Mouse (Mus musculus): ENCODE measurements around the gene Psmb10. TPM values are rescaled to one million over a fixed set of nuclear protein-coding genes. Genes with fewer than 3 reads are reported as not detected.
A peak's percentile ranks its signal among the peaks of the same experiment; 100 is the strongest.

Gene Psmb10
- polyA plus RNA-seq, 1 experiment from 2014 or later = 40.0 TPM

- ATAC-seq (ENCODE audit: insufficient number of reproducible peaks, insufficient read depth, low FRiP score, low read depth) = peak; percentile 94
- peak within 1 kb of the TSS; percentile 87 for H3K9ac ChIP-seq (replicated peaks; ENCODE audit: low read depth, low read length)
- no peaks in the 10 kb centered on the region for H3K9me3 ChIP-seq (ENCODE audit: control insufficient read depth, low read depth, low read length)
- under 1% methylated on average over 68 of the region's 68 CpGs for WGBS
- peaks cover 6% of the 10 kb centered on the region; the same call in 1 of the 2 replicates for H3K4me1 ChIP-seq (ENCODE audit: control insufficient read depth, insufficient read depth, low read length)
- H3K27ac ChIP-seq (ENCODE audit: low read length) = peak within 1 kb of the TSS; percentile 87
- no peaks in the 10 kb centered on the region; the same call in 1 of the 2 replicates for H3K36me3 ChIP-seq (ENCODE audit: control insufficient read depth, insufficient read depth, low read length)
- H3K4me3 ChIP-seq (ENCODE audit: low read depth, low read length) = peak within 1 kb of the TSS; percentile 84
- H3K27me3 ChIP-seq (ENCODE audit: control insufficient read depth, insufficient read depth, low read length) = no peaks in the 10 kb centered on the region
- H3K4me2 ChIP-seq (replicated peaks; ENCODE audit: low read depth, low read length) = peak within 1 kb of the TSS; percentile 72
Observed at GRCm38 (mm10) chr8:105900180-105900940, 37.9 kb downstream of the Psmb10 start, which contains the start of gene Pskh1. TSS of gene Pskh1 (plus strand) at chr8:105900441.

DNA sequence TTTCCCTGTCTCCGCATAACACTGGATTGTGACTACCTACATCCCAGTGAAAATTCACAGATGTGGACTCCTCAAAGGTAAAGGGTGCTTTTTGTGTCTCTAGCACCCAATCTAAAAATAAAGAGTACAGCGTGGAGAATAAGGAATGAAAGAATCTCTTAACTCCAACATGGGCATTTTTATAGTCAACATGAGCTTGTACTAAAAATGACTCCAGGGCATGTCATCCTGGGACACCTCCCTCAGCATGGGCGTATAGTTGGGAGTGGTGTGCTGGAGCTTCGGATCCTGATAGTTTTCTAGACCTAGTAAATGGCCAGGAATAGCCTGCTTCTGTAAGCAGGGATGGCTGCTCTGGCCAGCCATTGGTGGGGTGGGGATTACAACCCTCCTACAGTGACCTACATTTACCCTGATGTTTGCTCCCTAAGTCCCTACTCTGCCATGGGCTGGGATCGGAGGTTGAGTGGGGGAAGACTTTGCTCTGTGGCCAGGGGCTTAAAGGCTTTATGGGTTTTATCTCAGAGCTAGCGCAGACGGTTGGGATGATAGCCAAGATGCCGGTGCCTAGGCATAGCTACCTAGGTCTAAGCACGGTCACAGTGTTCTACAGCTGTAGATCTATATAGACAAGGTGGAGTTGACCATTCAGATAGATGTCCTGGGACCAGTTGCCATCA lies 40.3 kb downstream of the Psmb10 start:
- no peak overlapping the region for H3K9ac ChIP-seq (replicated peaks; ENCODE audit: low read depth, low read length)
- H3K27me3 ChIP-seq (ENCODE audit: control insufficient read depth, insufficient read depth, low read length) = no peaks in the 10 kb centered on the region
- H3K27ac ChIP-seq (ENCODE audit: low read length) = no peak overlapping the region
- H3K4me1 ChIP-seq (ENCODE audit: control insufficient read depth, insufficient read depth, low read length) = peaks cover 6% of the 10 kb centered on the region; the same call in 1 of the 2 replicates
- WGBS = 79% methylated on average over 9 of the region's 9 CpGs
- ATAC-seq (ENCODE audit: insufficient number of reproducible peaks, insufficient read depth, low FRiP score, low read depth) = no peak
- H3K36me3 ChIP-seq (ENCODE audit: control insufficient read depth, insufficient read depth, low read length) = peaks cover under 1% of the 10 kb centered on the region; the same call in 1 of the 2 replicates
- H3K4me2 ChIP-seq (replicated peaks; ENCODE audit: low read depth, low read length) = no peak overlapping the region
- no peak overlapping the region for H3K4me3 ChIP-seq (ENCODE audit: low read depth, low read length)
- H3K9me3 ChIP-seq (ENCODE audit: control insufficient read depth, low read depth, low read length) = no peaks in the 10 kb centered on the region

GRCm38 (mm10) chr8:105893339-105893738 lies 44.9 kb downstream of the Psmb10 start, which contains the start of gene Nrn1l:
TSS of gene Nrn1l (plus strand) at chr8:105893567.
- Histone ChIP-seq H3K36me3 (ENCODE audit: control insufficient read depth, insufficient read depth, low read length) (peaks cover 43% of the 10 kb centered on the region), H3K4me2 (replicated peaks; ENCODE audit: low read depth, low read length) (no peak within 1 kb of the TSS), H3K9me3 (ENCODE audit: control insufficient read depth, low read depth, low read length) (no peaks in the 10 kb centered on the region), H3K4me3 (ENCODE audit: low read depth, low read length) (no peak within 1 kb of the TSS), H3K4me1 (ENCODE audit: control insufficient read depth, insufficient read depth, low read length) (no peaks in the 10 kb centered on the region), H3K27ac (ENCODE audit: low read length) (no peak within 1 kb of the TSS), H3K27me3 (ENCODE audit: control insufficient read depth, insufficient read depth, low read length) (no peaks in the 10 kb centered on the region), H3K9ac (replicated peaks; ENCODE audit: low read depth, low read length) (no peak within 1 kb of the TSS)
- 8% methylated on average over 11 of the region's 11 CpGs for WGBS
- peak; percentile 69; the same call in 1 of the 2 replicates for ATAC-seq (ENCODE audit: insufficient number of reproducible peaks, insufficient read depth, low FRiP score, low read depth)

DNA sequence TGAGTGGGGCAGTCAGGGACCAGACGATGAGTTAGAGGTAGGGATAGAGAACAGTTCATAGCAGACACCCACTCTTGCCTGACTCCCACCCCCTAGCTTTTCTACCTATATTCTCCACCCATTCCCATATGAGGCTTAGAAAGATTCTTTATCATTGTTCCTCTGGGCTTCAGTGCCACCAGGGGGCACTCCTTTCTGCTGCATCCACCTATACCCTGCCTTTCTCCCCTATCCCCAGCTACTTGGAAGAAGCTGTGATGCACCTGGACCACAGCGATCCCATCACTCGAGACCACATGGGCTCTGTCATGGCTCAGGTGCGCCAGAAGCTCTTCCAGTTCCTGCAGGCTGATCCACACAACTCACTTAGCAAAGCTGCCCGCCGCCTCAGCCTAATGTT lies 45.8 kb downstream of the Psmb10 start:
- Histone ChIP-seq H3K4me1 (ENCODE audit: control insufficient read depth, insufficient read depth, low read length) (no peaks in the 10 kb centered on the region), H3K4me2 (replicated peaks; ENCODE audit: low read depth, low read length) (no peak overlapping the region), H3K27ac (ENCODE audit: low read length) (no peak overlapping the region), H3K9me3 (ENCODE audit: control insufficient read depth, low read depth, low read length) (no peaks in the 10 kb centered on the region), H3K36me3 (ENCODE audit: control insufficient read depth, insufficient read depth, low read length) (peaks cover 52% of the 10 kb centered on the region), H3K27me3 (ENCODE audit: control insufficient read depth, insufficient read depth, low read length) (no peaks in the 10 kb centered on the region), H3K9ac (replicated peaks; ENCODE audit: low read depth, low read length) (no peak overlapping the region), H3K4me3 (ENCODE audit: low read depth, low read length) (no peak overlapping the region)
- WGBS = 80% methylated on average over 6 of the region's 6 CpGs
- ATAC-seq (ENCODE audit: insufficient number of reproducible peaks, insufficient read depth, low FRiP score, low read depth) = no peak

DNA sequence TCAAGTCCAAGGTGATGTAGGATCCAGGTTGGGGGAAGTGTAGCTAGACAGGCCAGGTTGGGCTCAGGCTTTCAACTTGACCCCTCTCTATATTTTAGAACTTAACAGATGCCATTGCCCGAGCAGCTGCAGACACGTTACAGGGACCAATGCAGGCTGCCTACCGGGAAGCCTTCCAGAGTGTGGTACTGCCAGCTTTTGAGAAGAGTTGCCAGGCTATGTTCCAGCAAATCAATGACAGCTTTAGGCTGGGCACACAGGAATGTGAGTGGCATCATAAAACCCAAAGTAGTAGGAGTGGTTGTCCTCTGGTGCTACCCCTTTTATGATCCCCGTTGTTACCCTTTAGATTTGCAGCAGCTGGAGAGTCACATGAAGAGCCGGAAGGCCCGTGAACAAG lies 47.4 kb downstream of the Psmb10 start:
- no peak for ATAC-seq (ENCODE audit: insufficient number of reproducible peaks, insufficient read depth, low FRiP score, low read depth)
- Histone ChIP-seq H3K4me2 (replicated peaks; ENCODE audit: low read depth, low read length) (no peak overlapping the region), H3K9ac (replicated peaks; ENCODE audit: low read depth, low read length) (no peak overlapping the region)

DNA sequence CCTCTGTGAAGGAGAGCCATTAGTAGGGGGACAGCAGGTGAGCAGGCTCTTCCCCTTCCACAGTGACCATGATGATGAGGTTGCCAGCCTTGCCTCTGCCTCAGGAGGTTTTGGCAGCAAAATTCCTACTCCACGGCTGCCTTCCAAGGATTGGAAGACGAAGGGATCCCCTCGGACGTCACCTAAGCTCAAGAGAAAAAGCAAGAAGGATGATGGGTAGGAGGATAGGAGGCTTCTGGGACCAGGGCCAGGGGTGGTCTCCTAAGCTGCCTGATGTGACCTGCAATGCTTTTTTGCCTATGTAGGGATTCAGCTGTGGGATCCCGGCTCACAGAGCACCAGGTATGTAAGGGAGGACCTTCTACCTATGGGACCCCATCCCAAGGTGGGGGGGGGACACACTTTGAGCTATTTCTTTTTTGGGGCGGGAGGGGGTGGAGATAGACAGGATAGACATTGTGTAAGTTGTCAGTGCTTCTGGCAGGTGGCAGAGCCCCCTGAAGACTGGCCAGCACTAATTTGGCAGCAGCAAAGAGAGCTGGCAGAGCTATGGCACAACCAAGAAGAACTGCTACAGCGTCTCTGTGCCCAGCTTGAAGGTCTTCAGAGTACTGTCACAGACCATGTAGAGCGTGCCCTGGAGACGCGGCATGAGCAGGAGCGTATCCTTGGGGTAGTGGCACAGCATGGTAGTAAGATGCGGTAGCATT lies 48.3 kb downstream of the Psmb10 start:
- Histone ChIP-seq H3K27ac (ENCODE audit: low read length) (no peak overlapping the region), H3K9ac (replicated peaks; ENCODE audit: low read depth, low read length) (no peak overlapping the region), H3K4me2 (replicated peaks; ENCODE audit: low read depth, low read length) (no peak overlapping the region), H3K4me1 (ENCODE audit: control insufficient read depth, insufficient read depth, low read length) (no peaks in the 10 kb centered on the region), H3K36me3 (ENCODE audit: control insufficient read depth, insufficient read depth, low read length) (peaks cover 78% of the 10 kb centered on the region), H3K4me3 (ENCODE audit: low read depth, low read length) (no peak overlapping the region), H3K27me3 (ENCODE audit: control insufficient read depth, insufficient read depth, low read length) (no peaks in the 10 kb centered on the region), H3K9me3 (ENCODE audit: control insufficient read depth, low read depth, low read length) (no peaks in the 10 kb centered on the region)
- ATAC-seq (ENCODE audit: insufficient number of reproducible peaks, insufficient read depth, low FRiP score, low read depth) = no peak
- WGBS = 92% methylated on average over 12 of the region's 12 CpGs

More for the DNA sequence above, 47.4 kb downstream of the Psmb10 start:
- Histone ChIP-seq H3K27me3 (ENCODE audit: control insufficient read depth, insufficient read depth, low read length) (no peaks in the 10 kb centered on the region), H3K36me3 (ENCODE audit: control insufficient read depth, insufficient read depth, low read length) (peaks cover 68% of the 10 kb centered on the region), H3K27ac (ENCODE audit: low read length) (no peak overlapping the region), H3K4me3 (ENCODE audit: low read depth, low read length) (no peak overlapping the region), H3K9me3 (ENCODE audit: control insufficient read depth, low read depth, low read length) (no peaks in the 10 kb centered on the region), H3K4me1 (ENCODE audit: control insufficient read depth, insufficient read depth, low read length) (no peaks in the 10 kb centered on the region)
- 95% methylated on average over 6 of the region's 6 CpGs for WGBS

Small RNA genes lying within 50 kb of the gene (microRNA-seq; reads per million reads assigned to microRNA genes)
- gene Mir7074 = not detected

Other genes with a start within 250 kb of the Psmb10 start
- gene Acd, start 237.3 kb downstream of the Psmb10 start, polyA plus RNA-seq (2014; fragmentation: Nextera tagmentation; extraction: Ambion mirVana) = 59.0 and 63.5 TPM in 2 replicates
- 15.9 and 18.0 TPM in 2 replicates for gene Pard6a, start 237.3 kb downstream of the Psmb10 start, polyA plus RNA-seq (2014; fragmentation: Nextera tagmentation; extraction: Ambion mirVana)
- not detected in 2 replicates for gene 4933405L10Rik, start 230.8 kb downstream of the Psmb10 start, polyA plus RNA-seq (2014; fragmentation: Nextera tagmentation; extraction: Ambion mirVana)
- gene Enkd1, start 230.2 kb downstream of the Psmb10 start, polyA plus RNA-seq (2014; fragmentation: Nextera tagmentation; extraction: Ambion mirVana) = 22.5 and 26.5 TPM in 2 replicates
- 14.4 and 14.5 TPM in 2 replicates for gene Gfod2, start 179.8 kb downstream of the Psmb10 start, polyA plus RNA-seq (2014; fragmentation: Nextera tagmentation; extraction: Ambion mirVana)
- gene Ranbp10, start 111.1 kb downstream of the Psmb10 start, polyA plus RNA-seq (2014; fragmentation: Nextera tagmentation; extraction: Ambion mirVana) = 15.0 and 18.4 TPM in 2 replicates
- gene Tsnaxip1, start 110.7 kb downstream of the Psmb10 start, polyA plus RNA-seq (2014; fragmentation: Nextera tagmentation; extraction: Ambion mirVana) = 0.30 TPM in 1 of 2 replicates, not detected in the other
- 47.2 and 52.3 TPM in 2 replicates for gene Cenpt, start 85.2 kb downstream of the Psmb10 start, polyA plus RNA-seq (2014; fragmentation: Nextera tagmentation; extraction: Ambion mirVana)
- gene Thap11, start 83.3 kb downstream of the Psmb10 start, polyA plus RNA-seq (2014; fragmentation: Nextera tagmentation; extraction: Ambion mirVana) = 51.4 and 56.4 TPM in 2 replicates
- gene Nutf2, start 77.9 kb downstream of the Psmb10 start, polyA plus RNA-seq (2014; fragmentation: Nextera tagmentation; extraction: Ambion mirVana) = 265 and 276 TPM in 2 replicates
- 34.4 and 36.9 TPM in 2 replicates for gene Edc4, start 57.6 kb downstream of the Psmb10 start, polyA plus RNA-seq (2014; fragmentation: Nextera tagmentation; extraction: Ambion mirVana)
- 0.60 and 0.90 TPM in 2 replicates for gene Nrn1l, start 44.9 kb downstream of the Psmb10 start, polyA plus RNA-seq (2014; fragmentation: Nextera tagmentation; extraction: Ambion mirVana)
- gene Pskh1, start 38.0 kb downstream of the Psmb10 start, polyA plus RNA-seq (2014; fragmentation: Nextera tagmentation; extraction: Ambion mirVana) = 30.2 and 30.5 TPM in 2 replicates
- 0.67 and 0.98 TPM in 2 replicates for gene Ctrl, start 4.6 kb downstream of the Psmb10 start, polyA plus RNA-seq (2014; fragmentation: Nextera tagmentation; extraction: Ambion mirVana)
- gene Lcat, start 4.9 kb upstream of the Psmb10 start, polyA plus RNA-seq (2014; fragmentation: Nextera tagmentation; extraction: Ambion mirVana) = 1.6 and 2.1 TPM in 2 replicates
- gene Slc12a4, start 27.7 kb upstream of the Psmb10 start, polyA plus RNA-seq (2014; fragmentation: Nextera tagmentation; extraction: Ambion mirVana) = 38.1 and 39.3 TPM in 2 replicates
- not detected in 2 replicates for gene Dpep3, start 41.0 kb upstream of the Psmb10 start, polyA plus RNA-seq (2014; fragmentation: Nextera tagmentation; extraction: Ambion mirVana)
- 22.8 and 23.6 TPM in 2 replicates for gene Dus2, start 52.9 kb upstream of the Psmb10 start, polyA plus RNA-seq (2014; fragmentation: Nextera tagmentation; extraction: Ambion mirVana)
- gene Dpep2nb, start 67.5 kb upstream of the Psmb10 start, polyA plus RNA-seq (2014; fragmentation: Nextera tagmentation; extraction: Ambion mirVana) = 0.29 TPM in 1 of 2 replicates, not detected in the other
- 16.4 and 18.4 TPM in 2 replicates for gene Ddx28, start 73.4 kb upstream of the Psmb10 start, polyA plus RNA-seq (2014; fragmentation: Nextera tagmentation; extraction: Ambion mirVana)
- gene Nfatc3, start 120.4 kb upstream of the Psmb10 start, polyA plus RNA-seq (2014; fragmentation: Nextera tagmentation; extraction: Ambion mirVana) = 9.6 and 10.5 TPM in 2 replicates
- gene Esrp2, start 198.5 kb upstream of the Psmb10 start, polyA plus RNA-seq (2014; fragmentation: Nextera tagmentation; extraction: Ambion mirVana) = 30.0 and 35.4 TPM in 2 replicates
- 3.9 and 4.0 TPM in 2 replicates for gene Pla2g15, start 212.0 kb upstream of the Psmb10 start, polyA plus RNA-seq (2014; fragmentation: Nextera tagmentation; extraction: Ambion mirVana)
- 60.4 and 65.6 TPM in 2 replicates for gene Slc7a6, start 230.4 kb upstream of the Psmb10 start, polyA plus RNA-seq (2014; fragmentation: Nextera tagmentation; extraction: Ambion mirVana)

All from stomach, embryonic 14.5 days (tissue).